Mouse (Mus musculus) brain, embryonic 14.5 days (tissue): ENCODE data around the gene Rpp25l.

Experiments used
- CTCF ChIP-seq: fragments of 200-500 bp; IDR thresholded peaks from 2 replicates; pipeline ENCODE4 v1.5.1; 2012; ENCODE audit warnings: inconsistent platforms, mild to moderate bottlenecking, moderate library complexity, borderline replicate concordance; ENCODE audit not compliant: insufficient read depth, insufficient read length; ENCODE audit errors: extremely low read depth
- POLR2A ChIP-seq: fragments of 200-500 bp; IDR thresholded peaks from 2 replicates; pipeline ENCODE4 v1.6.1; 2012; ENCODE audit warnings: mild to moderate bottlenecking, inconsistent platforms, borderline replicate concordance; ENCODE audit not compliant: poor library complexity, insufficient read depth, insufficient read length, severe bottlenecking; ENCODE audit errors: extremely low read depth

DNA sequence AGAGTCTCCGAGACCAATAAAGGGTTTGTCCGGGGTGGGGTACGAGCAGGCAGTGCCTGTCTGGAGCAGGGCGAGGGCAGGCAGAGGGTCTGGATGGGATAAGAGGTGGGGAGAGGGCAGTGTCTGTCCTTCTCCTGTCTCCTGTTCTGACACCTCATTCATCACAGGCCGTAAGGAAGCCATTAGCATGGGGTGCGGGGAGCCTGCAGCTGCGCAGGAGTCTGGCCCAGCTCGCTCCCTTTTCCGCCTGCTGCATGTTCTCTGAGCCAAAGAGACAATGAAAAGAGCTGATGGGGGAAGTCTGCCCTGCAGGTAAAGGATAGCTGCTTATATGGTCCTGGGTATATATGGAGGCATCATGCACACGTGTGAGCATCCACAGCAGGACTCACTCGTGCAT lies 50.6 kb downstream of the Rpp25l start:
- no peak for TF ChIP-seq CTCF
- no peak for TF ChIP-seq POLR2A
